Mouse (Mus musculus) CH12.LX (cell line): ENCODE measurements around the gene Muc20. TPM values are rescaled to one million over a fixed set of nuclear protein-coding genes. Genes with fewer than 3 reads are reported as not detected.

Experiments
- DNase-seq: peaks from one replicate; pipeline ENCODE4 v3.0.0-alpha.2; 2013; ENCODE audit errors: extremely low read depth
- H3K27ac ChIP-seq: 2 replicates; pipeline ENCODE4 v1.5.1; 2012; ENCODE audit warnings: low read depth, mild to moderate bottlenecking, control low read depth, moderate library complexity; ENCODE audit not compliant: insufficient read depth
- H3K27me3 ChIP-seq: replicated peaks from 2 replicates; pipeline ENCODE3; 2012; ENCODE audit warnings: inconsistent platforms
- H3K36me3 ChIP-seq, 2 experiments: replicated peaks in 1 of 2; 2 replicates each; pipeline versions ENCODE3 to v1.6.1; 2012; ENCODE audit warnings: inconsistent platforms in 1 of 2, low read length in 1 of 2, mild to moderate bottlenecking in 1 of 2, mixed read lengths in 1 of 2, moderate library complexity in 1 of 2; ENCODE audit not compliant: control insufficient read depth in 1 of 2, insufficient read depth in 1 of 2
- H3K4me1 ChIP-seq, 2 experiments: 2 replicates each; pipeline ENCODE4 v1.6.1; 2012; ENCODE audit warnings: inconsistent platforms in 1 of 2, moderate library complexity in 1 of 2; ENCODE audit not compliant: insufficient read depth in 2 of 2, control insufficient read depth in 1 of 2
- H3K4me2 ChIP-seq: 2 replicates; pipeline ENCODE4 v1.6.1; 2012; ENCODE audit warnings: low read depth, mild to moderate bottlenecking, control low read depth; ENCODE audit not compliant: poor library complexity, insufficient read depth, severe bottlenecking
- H3K4me3 ChIP-seq, 3 experiments: fragments of 150-350 bp in 1 of 3; sonication (generic) in 1 of 3; replicated peaks in 1 of 3; 2 replicates each; pipeline versions ENCODE3 to v1.5.1; 2011 to 2012; ENCODE audit warnings: low read depth in 2 of 3, low read length in 2 of 3, mild to moderate bottlenecking in 2 of 3, moderate library complexity in 2 of 3, control low read depth in 1 of 3, improper control_type of control experiment in 1 of 3, inconsistent platforms in 1 of 3, mixed read lengths in 1 of 3; ENCODE audit not compliant: poor library complexity in 1 of 3
- H3K79me2 ChIP-seq: replicated peaks from 2 replicates; pipeline ENCODE4 v1.6.1; 2012; ENCODE audit warnings: mild to moderate bottlenecking, moderate library complexity; ENCODE audit not compliant: control insufficient read depth, poor library complexity, insufficient read depth, severe bottlenecking; ENCODE audit errors: extremely low read depth
- H3K9ac ChIP-seq: 2 replicates; pipeline ENCODE4 v1.6.1; 2012; ENCODE audit warnings: low read depth, mild to moderate bottlenecking, control low read depth, moderate library complexity; ENCODE audit not compliant: insufficient read depth
- H3K9me3 ChIP-seq: replicated peaks from 2 replicates; pipeline ENCODE3; 2012; ENCODE audit warnings: low read length, inconsistent platforms, mixed read lengths
- BHLHE40 ChIP-seq: IDR thresholded peaks from 2 replicates; pipeline ENCODE4 v1.6.1; 2011; ENCODE audit warnings: mild to moderate bottlenecking, low read depth, low read length, improper control_type of control experiment
- CHD2 ChIP-seq: IDR thresholded peaks from 2 replicates; pipeline ENCODE4 v1.6.1; 2011; ENCODE audit warnings: low read length, improper control_type of control experiment
- E2F4 ChIP-seq: IDR thresholded peaks from 2 replicates; pipeline ENCODE4 v1.6.1; 2011; ENCODE audit warnings: low read depth, low read length, improper control_type of control experiment; ENCODE audit not compliant: insufficient replicate concordance
- ELF1 ChIP-seq: IDR thresholded peaks from 2 replicates; pipeline ENCODE4 v1.6.1; 2014; ENCODE audit warnings: low read depth, mild to moderate bottlenecking, inconsistent platforms, low read length, improper control_type of control experiment
- GABPA ChIP-seq: IDR thresholded peaks from 2 replicates; pipeline ENCODE4 v1.6.1; 2012; ENCODE audit warnings: low read depth, low read length, improper control_type of control experiment, inconsistent platforms; ENCODE audit not compliant: insufficient replicate concordance
- HCFC1 ChIP-seq: IDR thresholded peaks from 2 replicates; pipeline ENCODE4 v1.6.1; 2012; ENCODE audit warnings: low read depth, mild to moderate bottlenecking, inconsistent platforms, low read length, improper control_type of control experiment
- JUN ChIP-seq: IDR thresholded peaks from 2 replicates; pipeline ENCODE4 v1.6.1; 2011; ENCODE audit warnings: low read depth, mild to moderate bottlenecking, low read length, improper control_type of control experiment, moderate library complexity; ENCODE audit not compliant: insufficient read depth
- MAFK ChIP-seq: IDR thresholded peaks from 2 replicates; pipeline ENCODE4 v1.6.1; 2011; ENCODE audit warnings: low read length, improper control_type of control experiment; ENCODE audit not compliant: insufficient replicate concordance
- MAZ ChIP-seq: IDR thresholded peaks from 2 replicates; pipeline ENCODE4 v1.6.1; 2012; ENCODE audit warnings: low read depth, mild to moderate bottlenecking, inconsistent platforms, low read length, improper control_type of control experiment, moderate library complexity
- MYC ChIP-seq: IDR thresholded peaks from 2 replicates; pipeline ENCODE4 v1.6.1; 2011; ENCODE audit warnings: low read depth, mild to moderate bottlenecking, improper control_type of control experiment, low read length
- NELFE ChIP-seq: IDR thresholded peaks from 2 replicates; pipeline ENCODE4 v1.6.1; 2011; ENCODE audit warnings: low read depth, low read length, improper control_type of control experiment
- PAX5 ChIP-seq: IDR thresholded peaks from 2 replicates; pipeline ENCODE4 v1.6.1; 2012; ENCODE audit warnings: low read length, inconsistent platforms, mixed read lengths
- POLR2A ChIP-seq: IDR thresholded peaks from 2 replicates; pipeline ENCODE4 v1.6.1; 2011; ENCODE audit warnings: low read depth, mild to moderate bottlenecking, improper control_type of control experiment, low read length
- RCOR1 ChIP-seq: conservative IDR thresholded peaks from 2 replicates; pipeline ENCODE4 v1.6.1; 2012; ENCODE audit warnings: low read depth, mild to moderate bottlenecking, inconsistent platforms, low read length, improper control_type of control experiment
- SIN3A ChIP-seq: IDR thresholded peaks from 2 replicates; pipeline ENCODE4 v1.6.1; 2012; ENCODE audit warnings: low read length, improper control_type of control experiment, inconsistent platforms
- SMC3 ChIP-seq: IDR thresholded peaks from 2 replicates; pipeline ENCODE4 v1.6.1; 2011; ENCODE audit warnings: low read depth, low read length, improper control_type of control experiment
- USF2 ChIP-seq: conservative IDR thresholded peaks from 2 replicates; pipeline ENCODE4 v1.6.1; 2011; ENCODE audit warnings: low read depth, low read length, improper control_type of control experiment
- dilution Hi-C: fragments of 300-500 bp; cut with MboI; formaldehyde crosslinking; loops from 2 replicates; pipeline ENCODE4 v1.14.3; 2020; ENCODE audit warnings: low sequenced_read_pairs; ENCODE audit not compliant: extremely low pct_unique_long_range_greater_than_20kb, extremely low pct_ligation_motif_present
- in situ Hi-C: fragments of 300-500 bp; cut with MboI; formaldehyde crosslinking; loops from 3 replicates; pipeline ENCODE4 v1.14.3; 2019; ENCODE audit warnings: low sequenced_read_pairs, low pct_ligation_motif_present, low pct_unique_long_range_greater_than_20kb, mixed read lengths
- polyA plus RNA-seq: library from polyadenylated mRNA; unstranded; fragments of >175 nt; gene quantifications from 2 replicates; pipeline ENCODE4 v1.2.1, GENCODE M21; 2012; ENCODE audit warnings: low read depth; ENCODE audit not compliant: insufficient read length
- total RNA-seq, 2 experiments: library from RNA; depleted of rRNA; stranded (reverse); fragments of 300-350 nt in 1 of 2; fragments of >200 nt in 1 of 2; gene quantifications; 2 replicates each; pipeline ENCODE4 v1.2.3; 2012 to 2014

Gene Muc20
- total and polyA plus RNA-seq, 3 experiments: 0.36 to 1.4 (median 0.42) TPM

- Histone ChIP-seq H3K4me3 (no peak overlapping the region), H3K9ac (no peak overlapping the region), H3K27me3 (no peaks in the 10 kb centered on the region), H3K36me3 (no peaks in the 10 kb centered on the region), H3K79me2 (no peaks in the 10 kb centered on the region), H3K27ac (no peak overlapping the region), H3K9me3 (no peaks in the 10 kb centered on the region), H3K4me1 (peaks cover 12 to 22% of the 10 kb centered on the region in 2 experiments), H3K4me2 (no peak overlapping the region)
- dilution Hi-C loops (no loop called here), in situ Hi-C loops (no loop called here)
- TF ChIP-seq HCFC1 (no peak), POLR2A (no peak)
- DNase-seq: no peak
Measured at GRCm38 (mm10) chr16:32745852-32746251, 51.4 kb downstream of the Muc20 start.

GRCm38 (mm10) chr16:32742712-32743111 lies 54.5 kb downstream of the Muc20 start:
- Histone ChIP-seq H3K79me2 (no peaks in the 10 kb centered on the region), H3K9me3 (no peaks in the 10 kb centered on the region), H3K4me3 (no peak overlapping the region), H3K36me3 (no peaks in the 10 kb centered on the region), H3K4me2 (no peak overlapping the region), H3K27me3 (no peaks in the 10 kb centered on the region), H3K9ac (no peak overlapping the region)
- no peak for TF ChIP-seq HCFC1
- TF ChIP-seq POLR2A: no peak
- TF ChIP-seq NELFE: no peak
- TF ChIP-seq SIN3A: no peak
- TF ChIP-seq JUN: no peak
- TF ChIP-seq GABPA: no peak
- no peak for TF ChIP-seq USF2
- TF ChIP-seq PAX5: no peak
- no peak for TF ChIP-seq MYC
- TF ChIP-seq E2F4: no peak
- no peak for TF ChIP-seq SMC3
- TF ChIP-seq CHD2: no peak
- no peak for TF ChIP-seq BHLHE40
- no peak for TF ChIP-seq MAZ
- no peak for TF ChIP-seq ELF1
- no peak for TF ChIP-seq RCOR1
- no peak for TF ChIP-seq MAFK
- TF ChIP-seq, all 38 proteins: peak for 0
- dilution Hi-C loops: no loop called here
- Histone ChIP-seq H3K27ac (no peak overlapping the region), H3K4me1 (peaks cover 27 to 50% of the 10 kb centered on the region in 2 experiments)
- no peak for DNase-seq
- in situ Hi-C loops: no loop called here
